Mouse (Mus musculus) forebrain, embryonic 14.5 days (tissue): ENCODE measurements around the gene Stk24. TPM values are rescaled to one million over a fixed set of nuclear protein-coding genes. Genes with fewer than 3 reads are reported as not detected.

Experiments
- ATAC-seq: fragments of 200-750 bp; cut with Nextera tagmentation; 2 replicates; pipeline ENCODE4 v1.8.0; 2017; ENCODE audit warnings: mild to moderate bottlenecking, moderate library complexity
- DNase-seq: peaks from one replicate; pipeline ENCODE4 v3.0.0-alpha.2; 2015; ENCODE audit warnings: low spot score
- H3K27ac ChIP-seq: fragments of 300-500 bp; sonication (generic); 2 replicates; pipeline ENCODE4 v1.5.1; 2014; ENCODE audit warnings: low read depth, mild to moderate bottlenecking, control low read depth, low read length, moderate library complexity
- H3K27me3 ChIP-seq: fragments of 300-500 bp; sonication (generic); replicated peaks from 2 replicates; pipeline ENCODE4 v1.6.1; 2014; ENCODE audit warnings: low read length, control low read depth, mixed read lengths; ENCODE audit not compliant: control insufficient read depth, insufficient read depth
- H3K36me3 ChIP-seq: fragments of 300-500 bp; sonication (generic); 2 replicates; pipeline ENCODE4 v1.6.1; 2014; ENCODE audit warnings: low read length, control low read depth; ENCODE audit not compliant: control insufficient read depth, insufficient read depth
- H3K4me1 ChIP-seq: fragments of 300-500 bp; sonication (generic); 2 replicates; pipeline ENCODE4 v1.6.1; 2014; ENCODE audit warnings: antibody characterized with exemption, low read length, control low read depth; ENCODE audit not compliant: control insufficient read depth, insufficient read depth
- H3K4me2 ChIP-seq: fragments of 300-500 bp; sonication (generic); 2 replicates; pipeline ENCODE4 v1.6.1; 2014; ENCODE audit warnings: mild to moderate bottlenecking, control low read depth, low read length
- H3K4me3 ChIP-seq: fragments of 300-500 bp; sonication (generic); 2 replicates; pipeline ENCODE4 v1.5.1; 2014; ENCODE audit warnings: low read depth, low read length, control low read depth
- H3K9ac ChIP-seq: fragments of 300-500 bp; sonication (generic); 2 replicates; pipeline ENCODE4 v1.6.1; 2014; ENCODE audit warnings: mild to moderate bottlenecking, low read length, control low read depth, moderate library complexity
- H3K9me3 ChIP-seq: fragments of 300-500 bp; sonication (generic); replicated peaks from 2 replicates; pipeline ENCODE4 v1.6.1; 2016; ENCODE audit warnings: low read length, control low read depth, mixed read lengths; ENCODE audit not compliant: control insufficient read depth
- WGBS: fragments of 180-500 bp; shearing (Covaris S2); extraction: QIAGEN DNeasy Blood & Tissue Kit; methylation state at CpG from one replicate; pipeline ENCODE4 v1.1.7; 2014; 5-methylcytosine and 5-hydroxymethylcytosine counted together
- polyA plus RNA-seq: library from polyadenylated mRNA; unstranded; fragments of >200 nt; fragmentation: Nextera tagmentation; extraction: Ambion mirVana; gene quantifications from 2 replicates; pipeline ENCODE4 v1.2.1, GENCODE M21; 2014

Gene Stk24
- polyA plus RNA-seq, 1 experiment from 2014 or later = 20.8 TPM

DNA sequence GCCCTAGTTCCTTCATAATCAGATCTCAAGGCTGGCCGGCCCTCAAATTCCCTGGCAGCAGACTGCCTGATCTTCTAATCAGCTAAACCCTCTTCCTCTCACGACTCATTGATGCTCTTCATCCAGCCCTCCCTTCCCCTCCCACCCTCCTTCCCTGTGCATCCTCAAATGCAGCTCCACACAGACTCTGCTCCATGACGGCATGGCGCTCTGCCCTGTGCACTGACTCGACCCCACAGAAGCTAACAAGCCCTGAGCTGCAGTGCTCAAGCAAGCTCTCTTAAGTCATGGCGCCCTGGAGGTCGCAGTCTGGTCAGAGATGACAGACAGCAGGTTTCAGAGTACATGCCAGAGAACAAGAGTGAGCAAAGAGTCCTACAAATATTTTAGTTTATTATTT, 75.3 kb downstream of the Stk24 start:
- H3K4me2 ChIP-seq = no peak overlapping the region
- WGBS = 62% methylated on average over 7 of the region's 7 CpGs
- no peak overlapping the region for H3K4me3 ChIP-seq
- H3K27ac ChIP-seq = no peak overlapping the region
- DNase-seq (no peak), ATAC-seq (no peak)
- no peaks in the 10 kb centered on the region for H3K27me3 ChIP-seq
- H3K9me3 ChIP-seq = no peaks in the 10 kb centered on the region
- H3K9ac ChIP-seq = no peak overlapping the region
- peaks cover 16% of the 10 kb centered on the region; the same call in 1 of the 2 replicates for H3K36me3 ChIP-seq
- no peaks in the 10 kb centered on the region for H3K4me1 ChIP-seq

DNA sequence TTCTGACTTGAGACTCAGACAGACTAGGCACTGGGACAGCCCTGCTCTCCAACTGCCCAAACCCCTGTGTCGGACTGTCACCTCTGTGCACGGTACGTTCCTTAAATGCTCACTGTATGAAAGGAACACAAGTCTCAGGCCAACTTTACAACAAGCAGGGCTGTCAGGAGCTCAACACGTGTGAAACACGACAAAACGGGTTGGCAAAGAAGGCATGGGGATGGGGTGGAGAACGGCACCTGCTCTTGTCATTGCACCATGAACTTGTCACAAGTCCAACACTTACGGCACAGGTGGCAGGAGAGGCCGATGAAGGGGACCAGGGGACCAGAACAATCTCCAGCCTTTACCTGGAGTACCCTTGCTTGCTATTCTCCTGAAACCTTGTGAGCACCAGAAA, 80.7 kb downstream of the Stk24 start:
- DNase-seq = no peak
- ATAC-seq = no peak
- Histone ChIP-seq H3K27ac (no peak overlapping the region), H3K9me3 (no peaks in the 10 kb centered on the region), H3K4me1 (no peaks in the 10 kb centered on the region), H3K36me3 (peaks cover 34% of the 10 kb centered on the region), H3K9ac (no peak overlapping the region), H3K4me2 (no peak overlapping the region), H3K4me3 (no peak overlapping the region), H3K27me3 (no peaks in the 10 kb centered on the region)
- WGBS = 91% methylated on average over 9 of the region's 9 CpGs

DNA sequence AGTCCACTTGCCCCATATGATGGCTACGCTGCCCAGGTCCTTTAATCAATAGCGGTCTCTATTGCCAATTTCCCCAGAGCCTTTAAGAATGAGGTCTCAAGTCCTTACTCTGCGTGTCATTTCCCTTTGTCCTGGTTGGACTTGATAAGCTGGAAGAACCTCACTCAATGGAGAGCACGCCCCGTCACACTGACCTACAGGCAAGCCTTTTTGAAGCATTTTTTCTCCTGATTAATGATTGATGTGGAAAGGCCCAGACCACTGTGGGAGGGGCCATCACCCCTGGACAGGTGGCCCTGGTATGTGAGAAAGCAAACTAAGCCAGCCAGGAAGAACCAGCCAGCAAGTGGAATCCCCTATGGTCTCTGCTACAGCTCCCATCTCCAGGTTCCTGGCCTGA, 81.3 kb downstream of the Stk24 start:
- Histone ChIP-seq H3K9me3 (no peaks in the 10 kb centered on the region), H3K36me3 (peaks cover 39% of the 10 kb centered on the region), H3K27ac (no peak overlapping the region), H3K4me2 (no peak overlapping the region), H3K4me1 (no peaks in the 10 kb centered on the region), H3K9ac (no peak overlapping the region), H3K27me3 (no peaks in the 10 kb centered on the region), H3K4me3 (no peak overlapping the region)
- no peak for DNase-seq
- WGBS = 91% methylated on average over 5 of the region's 5 CpGs
- ATAC-seq = no peak

DNA sequence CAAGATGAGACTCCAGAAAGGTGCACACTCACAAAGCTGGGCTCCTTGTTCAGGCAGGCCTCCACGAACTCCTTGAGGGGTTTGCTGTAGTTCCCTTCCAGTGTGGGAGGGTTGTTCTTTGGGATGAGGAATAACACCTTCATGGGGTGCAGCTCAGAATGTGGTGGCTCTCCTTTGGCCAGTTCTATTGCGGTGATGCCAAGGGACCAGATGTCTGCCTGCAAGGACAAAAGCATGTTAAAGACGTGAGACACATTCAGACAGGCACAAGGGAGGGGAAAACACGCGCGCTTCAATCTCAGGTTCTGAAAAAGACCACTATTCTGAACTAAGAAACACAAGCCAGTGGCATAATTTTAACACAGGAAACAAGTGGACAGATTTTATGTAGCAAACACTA, 82.7 kb downstream of the Stk24 start:
- no peaks in the 10 kb centered on the region for H3K9me3 ChIP-seq
- 70% methylated on average over 6 of the region's 6 CpGs for WGBS
- H3K4me3 ChIP-seq = no peak overlapping the region
- peaks cover 48% of the 10 kb centered on the region for H3K36me3 ChIP-seq
- no peaks in the 10 kb centered on the region for H3K4me1 ChIP-seq
- H3K4me2 ChIP-seq = no peak overlapping the region
- no peak overlapping the region for H3K27ac ChIP-seq
- ATAC-seq (peak; percentile 50; the same call in 1 of the 2 replicates), DNase-seq (peak; percentile 34)
- no peak overlapping the region for H3K9ac ChIP-seq
- H3K27me3 ChIP-seq = no peaks in the 10 kb centered on the region

DNA sequence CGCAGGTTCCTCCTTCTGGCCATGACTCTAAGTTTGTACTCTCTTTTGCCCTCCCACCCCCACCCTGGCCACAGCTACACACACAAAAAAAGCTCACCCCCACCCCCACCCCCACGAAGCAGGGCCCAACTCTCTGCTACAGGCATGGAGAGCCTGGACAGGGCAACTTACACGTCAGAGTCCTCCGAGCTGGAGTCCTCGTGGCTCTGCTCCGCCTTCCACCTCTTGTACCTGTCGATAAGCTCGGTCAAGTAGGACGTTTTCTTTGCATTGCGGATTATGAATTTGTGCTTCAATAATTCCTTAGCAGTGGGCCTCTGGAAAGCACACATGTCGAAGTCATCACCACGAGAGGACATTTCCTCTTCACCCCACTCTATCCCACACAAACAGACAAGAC, 85.3 kb downstream of the Stk24 start:
- DNase-seq = no peak
- no peaks in the 10 kb centered on the region for H3K4me1 ChIP-seq
- no peaks in the 10 kb centered on the region for H3K9me3 ChIP-seq
- no peaks in the 10 kb centered on the region for H3K27me3 ChIP-seq
- 92% methylated on average over 12 of the region's 12 CpGs for WGBS
- no peak overlapping the region for H3K9ac ChIP-seq
- no peak overlapping the region for H3K4me3 ChIP-seq
- peaks cover 46% of the 10 kb centered on the region for H3K36me3 ChIP-seq
- H3K27ac ChIP-seq = no peak overlapping the region
- no peak overlapping the region for H3K4me2 ChIP-seq
- no peak for ATAC-seq

DNA sequence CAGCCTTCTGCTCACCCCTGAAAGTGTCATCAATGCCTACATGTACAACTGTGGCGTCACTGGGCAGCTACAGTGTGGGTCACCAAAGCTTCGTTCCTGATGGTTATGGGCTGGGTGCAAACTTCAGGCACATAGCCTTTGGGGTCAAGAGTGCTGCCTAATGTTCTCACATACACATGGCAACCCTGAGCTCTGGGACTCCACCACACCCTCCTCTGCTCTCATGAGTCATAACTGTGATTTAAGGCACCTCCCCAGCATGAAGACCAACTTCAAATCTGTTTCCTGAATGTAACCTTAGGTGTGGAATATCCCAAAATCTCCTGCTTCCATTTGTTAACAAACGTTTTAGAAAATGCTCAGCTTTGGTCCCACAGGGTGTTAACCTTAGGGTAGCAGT, 87.4 kb downstream of the Stk24 start:
- H3K36me3 ChIP-seq = peaks cover 43% of the 10 kb centered on the region
- H3K27me3 ChIP-seq = no peaks in the 10 kb centered on the region

DNA sequence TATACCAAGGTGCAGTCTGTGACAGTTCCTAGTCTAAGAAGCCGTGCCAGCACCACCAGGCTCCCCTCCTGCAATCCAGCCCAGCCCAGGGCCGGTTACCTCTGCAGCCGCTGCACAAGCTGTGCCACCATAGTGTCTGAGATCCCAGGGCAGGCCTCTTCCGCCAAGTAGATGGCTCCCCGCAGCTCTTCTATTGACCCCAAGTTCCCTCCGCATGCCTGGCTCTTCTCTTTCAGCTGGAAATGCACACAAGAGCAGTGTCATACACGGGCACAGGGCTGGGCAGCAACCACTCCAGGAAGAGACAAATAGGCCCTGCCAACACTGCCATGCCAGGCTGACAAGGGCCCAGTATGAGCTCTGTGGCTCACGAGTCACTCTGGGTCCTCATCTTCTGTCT, 87.9 kb downstream of the Stk24 start:
- no peak overlapping the region for H3K4me3 ChIP-seq
- H3K9ac ChIP-seq = no peak overlapping the region
- no peaks in the 10 kb centered on the region for H3K9me3 ChIP-seq
- H3K36me3 ChIP-seq = peaks cover 45% of the 10 kb centered on the region
- H3K27me3 ChIP-seq = no peaks in the 10 kb centered on the region
- WGBS = 71% methylated on average over 8 of the region's 8 CpGs
- ATAC-seq (no peak), DNase-seq (no peak)
- H3K4me1 ChIP-seq = no peaks in the 10 kb centered on the region
- no peak overlapping the region for H3K4me2 ChIP-seq
- no peak overlapping the region for H3K27ac ChIP-seq

More for the DNA sequence above, 87.4 kb downstream of the Stk24 start:
- H3K9me3 ChIP-seq = no peaks in the 10 kb centered on the region
- H3K4me2 ChIP-seq = no peak overlapping the region
- H3K4me1 ChIP-seq = no peaks in the 10 kb centered on the region
- DNase-seq (no peak), ATAC-seq (no peak)
- no peak overlapping the region for H3K27ac ChIP-seq
- no peak overlapping the region for H3K4me3 ChIP-seq
- WGBS = 94% methylated on average over 3 of the region's 3 CpGs
- H3K9ac ChIP-seq = no peak overlapping the region

DNA sequence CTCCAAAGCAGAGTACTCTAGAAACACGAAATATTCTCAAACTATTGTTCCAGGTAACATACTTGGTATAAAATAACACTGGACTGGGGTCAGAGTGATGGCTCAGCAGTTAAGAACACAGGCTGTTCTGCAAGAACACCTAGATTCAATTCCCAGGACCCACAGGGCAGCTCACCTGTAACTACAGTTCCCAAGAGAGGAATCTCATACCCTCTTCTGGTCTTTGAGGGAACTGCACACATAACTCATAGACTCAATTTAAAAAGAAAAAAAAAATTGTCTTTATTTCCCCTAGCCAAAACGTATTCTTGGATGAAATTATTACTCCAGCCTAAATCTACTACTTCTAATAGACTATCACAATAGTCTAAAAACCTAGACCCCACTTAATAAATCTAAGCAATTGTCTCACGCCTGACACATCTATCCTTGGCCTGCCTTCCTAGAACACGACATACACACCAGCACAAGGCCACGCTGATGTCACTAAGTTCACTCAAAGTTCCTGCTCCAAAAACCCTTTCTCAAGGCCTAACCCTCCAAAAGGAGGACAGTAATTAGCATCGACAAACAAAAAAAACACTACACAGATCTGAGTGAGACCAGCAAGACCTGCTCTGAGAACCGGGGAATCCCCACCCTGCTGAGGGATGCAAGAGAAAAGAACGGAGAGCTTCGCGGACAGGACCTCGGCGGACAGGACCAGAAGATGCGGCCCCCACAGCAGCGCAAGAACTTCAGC, 94.3 kb downstream of the Stk24 start:
- ATAC-seq = no peak
- peak; percentile 22 for DNase-seq
- Histone ChIP-seq H3K9me3 (no peaks in the 10 kb centered on the region), H3K9ac (no peak overlapping the region), H3K27ac (no peak overlapping the region), H3K27me3 (no peaks in the 10 kb centered on the region), H3K4me1 (no peaks in the 10 kb centered on the region), H3K4me3 (no peak overlapping the region), H3K4me2 (no peak overlapping the region), H3K36me3 (peaks cover 62% of the 10 kb centered on the region)
- WGBS = 93% methylated on average over 14 of the region's 14 CpGs

DNA sequence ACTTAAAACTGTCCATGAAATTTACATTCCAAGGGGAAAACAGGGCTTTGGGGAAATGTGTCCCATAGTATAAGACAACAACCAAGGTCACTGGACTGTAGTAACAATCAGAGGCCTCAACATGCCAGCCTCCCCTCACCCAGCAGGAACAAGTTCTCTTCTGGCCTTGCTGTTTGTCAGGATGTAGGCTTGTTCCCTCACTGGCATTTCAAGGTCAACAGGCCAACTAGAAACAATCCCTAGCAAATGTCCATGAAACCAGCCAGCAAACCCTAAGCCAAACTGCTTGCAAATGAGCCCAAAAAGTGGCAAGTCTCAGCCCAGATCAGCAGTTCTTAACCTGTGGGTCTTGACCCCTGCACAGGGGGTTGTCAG, 98.5 kb downstream of the Stk24 start:
- H3K27ac ChIP-seq = no peak overlapping the region

More for the DNA sequence above, 98.5 kb downstream of the Stk24 start:
- no peaks in the 10 kb centered on the region for H3K27me3 ChIP-seq
- H3K9ac ChIP-seq = no peak overlapping the region
- H3K4me3 ChIP-seq = no peak overlapping the region
- H3K9me3 ChIP-seq = no peaks in the 10 kb centered on the region
- no peaks in the 10 kb centered on the region for H3K4me1 ChIP-seq
- H3K36me3 ChIP-seq = peaks cover 81% of the 10 kb centered on the region
- ATAC-seq (no peak), DNase-seq (no peak)
- no peak overlapping the region for H3K4me2 ChIP-seq
